Mouse (Mus musculus): ENCODE measurements around the gene Edn2. TPM values are rescaled to one million over a fixed set of nuclear protein-coding genes. Genes with fewer than 3 reads are reported as not detected.

Edn2 gene
- 32.1 and 36.8 TPM in 2 replicates for polyA plus RNA-seq (2012; rRNA removed)

GRCm38 (mm10) chr4:120161166-120161949 is at the start of gene Edn2:
Edn2 (plus strand) TSS chr4:120161206.
- no peak for DNase-seq (ENCODE audit: low read depth, low spot score)
- 22% methylated on average over 29 of the region's 29 CpGs for WGBS

DNA sequence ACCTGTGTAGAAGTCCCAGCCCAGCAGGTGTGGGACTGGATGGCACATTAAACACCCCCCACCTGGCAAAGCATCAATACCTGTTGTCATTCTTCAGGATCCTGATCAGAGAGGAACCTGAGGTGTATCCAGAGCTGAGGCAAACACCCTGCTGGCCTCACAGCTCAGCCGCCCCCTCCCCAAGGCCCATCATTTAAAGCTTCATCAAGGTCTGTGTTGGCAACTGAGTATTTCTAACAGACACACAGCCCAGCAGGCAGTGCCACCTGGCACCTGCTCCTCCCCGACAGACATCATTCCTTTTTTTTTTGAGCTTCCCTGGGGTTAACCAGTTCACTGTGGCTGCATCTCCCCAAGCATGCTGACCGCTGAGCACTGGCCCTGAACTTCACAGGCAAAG is 45.5 kb upstream of the Edn2 start:
- DNase-seq (ENCODE audit: low read depth, low spot score), result no peak
- 77% methylated on average over 3 of the region's 3 CpGs for WGBS

- 35% methylated on average over 1 of the region's 1 CpGs for WGBS
- no peak for DNase-seq (ENCODE audit: low read depth, low spot score)
Observed at GRCm38 (mm10) chr4:120116312-120116711, 44.7 kb upstream of the Edn2 start.

GRCm38 (mm10) chr4:120120276-120120675 is 40.7 kb upstream of the Edn2 start:
- peak; percentile 37 for DNase-seq (ENCODE audit: low read depth, low spot score)
- WGBS, result 21% methylated on average over 8 of the region's 8 CpGs

DNA sequence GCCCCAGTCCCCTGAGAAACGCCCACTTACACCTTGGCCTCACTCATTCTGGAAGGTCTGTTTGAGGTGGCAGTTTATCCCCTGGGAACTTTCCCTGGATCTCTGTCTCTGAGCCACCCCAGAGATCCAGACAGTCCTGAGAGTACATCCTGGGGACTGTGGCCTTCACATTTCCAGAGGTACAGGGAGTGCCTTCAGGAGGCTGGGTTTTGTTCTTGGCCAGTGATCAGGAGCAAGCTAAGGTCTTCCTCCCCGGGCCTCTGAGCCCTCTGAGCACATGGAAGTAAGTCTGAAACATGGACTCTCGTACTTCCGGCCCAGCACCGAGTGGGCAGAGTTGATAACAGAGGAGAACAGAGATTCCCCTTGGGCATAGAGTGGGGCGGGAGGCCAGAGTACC is 36.4 kb upstream of the Edn2 start:
- WGBS, result 82% methylated on average over 6 of the region's 6 CpGs
- no peak for DNase-seq (ENCODE audit: low read depth, low spot score)

DNA sequence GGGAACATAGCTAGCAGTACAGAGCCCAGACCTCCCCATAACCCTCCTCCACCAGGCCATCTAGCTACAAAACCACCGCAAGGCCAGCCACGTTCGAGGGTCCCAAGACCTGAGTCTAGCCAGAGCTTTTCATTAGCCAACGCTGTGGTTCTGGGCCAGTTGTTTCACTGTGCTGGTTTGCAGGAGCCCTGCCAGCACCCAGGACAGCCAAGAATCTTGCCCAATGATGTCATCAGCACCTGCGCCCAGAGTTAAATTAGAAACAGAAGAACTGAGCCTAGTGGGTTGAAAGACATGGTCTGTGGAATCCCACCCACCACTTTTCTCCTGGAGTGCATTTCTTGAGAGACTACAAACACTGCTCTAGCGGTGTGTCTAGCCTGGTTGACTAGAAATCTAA is 35.0 kb upstream of the Edn2 start:
- 83% methylated on average over 6 of the region's 6 CpGs for WGBS
- DNase-seq (ENCODE audit: low read depth, low spot score), result no peak

- WGBS, result 93% methylated on average over 3 of the region's 3 CpGs
Observed at GRCm38 (mm10) chr4:120127333-120127732, 33.7 kb upstream of the Edn2 start.

GRCm38 (mm10) chr4:120128033-120128432 is 33.0 kb upstream of the Edn2 start:
- 71% methylated on average over 4 of the region's 4 CpGs for WGBS
- no peak for DNase-seq (ENCODE audit: low read depth, low spot score)

More at GRCm38 (mm10) chr4:120127333-120127732, 33.7 kb upstream of the Edn2 start:
- DNase-seq (ENCODE audit: low read depth, low spot score), result no peak

DNA sequence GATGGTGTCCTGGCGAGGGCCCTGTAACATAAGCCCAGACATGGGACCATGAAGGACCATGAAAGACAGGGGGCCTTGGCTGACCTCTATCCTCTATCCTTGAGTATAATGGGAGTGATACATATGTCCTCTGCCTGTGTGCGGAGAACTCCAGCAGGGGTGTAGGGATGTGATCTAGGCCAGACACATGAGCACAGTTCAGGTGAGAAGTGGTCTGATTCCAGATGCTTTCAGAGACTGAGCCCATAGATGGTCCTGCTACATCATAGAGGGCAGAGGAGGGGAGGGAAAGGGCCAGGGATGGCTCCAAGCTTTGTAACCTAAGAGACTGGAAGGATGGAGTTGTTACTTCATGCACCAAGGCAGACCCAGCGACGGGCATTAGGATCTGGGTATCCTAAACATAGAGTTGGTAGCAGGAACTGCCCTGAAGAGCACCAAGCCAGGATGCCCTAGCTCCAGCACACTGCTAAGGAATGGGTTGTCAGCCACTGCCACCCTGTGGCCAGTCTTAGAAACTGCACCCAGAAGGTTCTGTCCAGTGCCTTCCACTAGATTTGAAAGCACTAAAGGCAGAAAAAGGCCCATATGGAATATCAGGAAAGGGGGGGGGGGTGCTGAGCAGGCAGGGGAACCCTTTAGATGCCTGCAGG is 31.6 kb upstream of the Edn2 start:
- WGBS, result 46% methylated on average over 4 of the region's 4 CpGs
- no peak for DNase-seq (ENCODE audit: low read depth, low spot score)

DNA sequence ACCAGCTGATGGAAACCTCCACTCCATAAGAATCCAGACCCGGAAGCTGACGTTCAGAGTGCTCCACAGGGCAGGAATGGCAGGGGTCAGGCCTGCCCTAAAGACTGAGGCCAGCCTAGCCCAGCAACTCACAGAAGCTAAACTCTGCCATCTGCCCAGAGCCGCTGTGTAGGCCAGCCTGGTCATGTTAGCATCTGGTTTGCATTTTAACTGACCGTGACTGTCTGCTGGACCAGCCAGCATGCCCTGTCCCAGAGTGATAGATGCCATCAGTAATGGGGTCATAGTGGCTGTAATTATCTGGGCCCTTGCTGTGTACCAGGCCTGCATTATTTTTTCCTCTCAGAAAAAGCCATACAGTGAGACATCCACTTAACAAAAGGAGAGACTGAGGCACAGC is 30.1 kb upstream of the Edn2 start:
- no peak for DNase-seq (ENCODE audit: low read depth, low spot score)
- WGBS, result 87% methylated on average over 4 of the region's 4 CpGs

DNA sequence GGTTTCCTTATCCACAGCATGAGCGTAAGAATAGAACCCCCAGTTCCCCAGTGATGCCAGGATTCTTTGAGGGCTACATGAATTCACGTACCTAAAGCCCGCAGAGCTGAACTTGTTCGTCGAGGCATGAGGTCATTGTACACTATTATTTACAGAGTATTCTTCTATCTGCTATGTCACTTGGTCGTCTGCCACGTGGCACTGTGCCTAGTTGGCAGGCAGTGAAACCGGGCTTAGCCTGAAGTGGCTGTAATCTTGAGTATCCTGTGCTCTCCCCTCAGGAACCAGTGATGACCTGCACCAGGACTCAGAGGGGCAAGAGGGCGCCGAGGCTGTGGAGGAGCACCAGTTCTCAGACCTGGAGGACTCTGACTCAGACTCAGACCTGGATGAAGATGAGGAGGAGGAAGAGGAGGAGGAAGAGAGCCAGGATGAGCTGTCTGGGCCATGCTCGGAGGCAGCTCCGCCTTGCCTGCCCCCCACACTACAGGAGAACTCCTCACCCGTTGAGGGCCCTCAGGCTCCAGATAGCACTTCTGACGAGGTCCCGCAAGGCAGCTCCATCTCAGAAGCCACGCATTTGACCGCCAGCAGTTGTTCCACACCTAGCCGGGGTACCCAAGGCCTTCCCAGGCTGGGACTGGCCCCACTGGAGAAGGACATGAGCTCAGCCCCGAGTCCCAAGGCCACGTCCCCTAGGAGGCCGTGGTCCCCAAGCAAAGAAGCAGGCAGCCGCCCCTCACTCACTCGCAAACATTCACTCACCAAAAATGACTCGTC is 29.4 kb upstream of the Edn2 start:
- peak; percentile 38 for DNase-seq (ENCODE audit: low read depth, low spot score)
- WGBS, result 56% methylated on average over 24 of the region's 24 CpGs

- WGBS, result 90% methylated on average over 6 of the region's 6 CpGs
- no peak for DNase-seq (ENCODE audit: low read depth, low spot score)
Observed at GRCm38 (mm10) chr4:120134223-120134622, 26.8 kb upstream of the Edn2 start.

- 39% methylated on average over 1 of the region's 1 CpGs for WGBS
- no peak for DNase-seq (ENCODE audit: low read depth, low spot score)
Observed at GRCm38 (mm10) chr4:120141810-120142209, 19.2 kb upstream of the Edn2 start.

GRCm38 (mm10) chr4:120142905-120143304 is 18.1 kb upstream of the Edn2 start:
- no peak for DNase-seq (ENCODE audit: low read depth, low spot score)
- 37% methylated on average over 9 of the region's 9 CpGs for WGBS

DNA sequence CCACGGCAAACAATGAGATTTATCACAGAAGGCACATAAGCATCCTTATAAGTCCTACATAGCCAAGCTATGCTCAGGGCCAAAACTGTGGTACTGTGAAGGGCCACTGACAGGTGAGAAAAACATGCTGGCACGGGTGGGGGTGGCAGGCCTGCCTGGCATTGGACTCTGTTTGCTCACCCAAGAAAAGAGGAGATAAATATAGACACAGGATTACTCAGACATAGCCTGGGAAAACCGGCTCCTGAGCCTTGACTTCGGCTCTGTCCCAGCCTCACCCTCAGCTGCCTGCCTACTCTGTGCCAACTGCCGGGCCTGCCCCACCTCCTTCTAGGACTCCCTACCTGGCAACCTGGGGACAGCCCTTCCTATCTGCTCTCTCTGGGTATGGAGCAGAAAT is 16.7 kb upstream of the Edn2 start:
- 22% methylated on average over 5 of the region's 5 CpGs for WGBS
- DNase-seq (ENCODE audit: low read depth, low spot score), result no peak

GRCm38 (mm10) chr4:120145931-120146330 is 15.1 kb upstream of the Edn2 start:
- DNase-seq (ENCODE audit: low read depth, low spot score), result no peak
- 30% methylated on average over 8 of the region's 8 CpGs for WGBS

GRCm38 (mm10) chr4:120148291-120149141 is 12.5 kb upstream of the Edn2 start:
- WGBS, result 10% methylated on average over 45 of the region's 45 CpGs

GRCm38 (mm10) chr4:120149142-120149524 is 11.9 kb upstream of the Edn2 start:
- DNase-seq (ENCODE audit: low read depth, low spot score), result no peak
- WGBS, result 65% methylated on average over 3 of the region's 3 CpGs

More at GRCm38 (mm10) chr4:120148291-120149141, 12.5 kb upstream of the Edn2 start:
- no peak for DNase-seq (ENCODE audit: low read depth, low spot score)

DNA sequence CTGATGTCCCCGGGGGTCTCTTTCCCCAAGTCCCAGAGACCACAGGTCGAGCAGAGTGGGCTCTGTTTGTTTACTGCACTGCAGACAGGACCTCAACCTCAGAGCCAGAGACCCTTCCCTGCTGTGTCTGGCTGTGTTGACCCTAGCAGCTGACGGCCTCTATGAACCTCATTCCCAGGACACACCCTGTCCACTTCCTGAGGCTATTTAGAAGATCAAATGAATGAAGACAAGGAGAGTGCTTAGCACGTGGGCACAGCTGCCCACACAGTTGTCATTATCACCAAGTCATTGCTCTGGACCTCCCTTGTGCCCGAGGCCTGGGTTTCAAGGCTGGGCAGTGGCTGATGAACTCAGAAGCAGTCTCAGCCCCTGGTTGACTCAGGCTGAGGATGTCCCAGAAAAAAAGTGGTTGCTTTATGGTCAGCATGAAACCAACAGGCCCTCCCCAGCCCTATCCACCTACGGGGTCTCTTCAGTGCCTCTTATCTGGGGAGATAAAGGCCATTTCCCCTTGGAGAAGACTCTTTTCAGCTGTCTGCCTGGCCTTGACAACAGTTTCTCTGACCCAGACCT is 10.6 kb upstream of the Edn2 start:
- WGBS, result 68% methylated on average over 6 of the region's 6 CpGs
- no peak for DNase-seq (ENCODE audit: low read depth, low spot score)

All from large intestine, adult 2 months (tissue).